Mouse (Mus musculus): Measurements from ENCODE around the gene Cxcr5. TPM values are rescaled to one million over a fixed set of nuclear protein-coding genes. Genes with fewer than 3 reads are reported as not detected.
A peak's percentile ranks its signal among the peaks of the same experiment; 100 is the strongest.

The Cxcr5 gene
- total RNA-seq (2014; rRNA removed; ENCODE audit: low replicate concordance) (not detected in 2 replicates), polyA plus RNA-seq (2015; fragmentation: Nextera tagmentation; extraction: Ambion mirVana) (not detected in 2 replicates)

- WGBS, result 56% methylated on average over 4 of the region's 4 CpGs
- no peak within 1 kb of the TSS for H3K4me2 ChIP-seq (ENCODE audit: low read depth, low read length)
- H3K9ac ChIP-seq (replicated peaks; ENCODE audit: low read depth, low read length), result no peak within 1 kb of the TSS
- no peaks in the 10 kb centered on the region for H3K9me3 ChIP-seq (replicated peaks; ENCODE audit: control insufficient read depth, low read length)
- no peaks in the 10 kb centered on the region for H3K36me3 ChIP-seq (replicated peaks; ENCODE audit: control insufficient read depth, insufficient read depth, low read length)
- no peak for ATAC-seq (ENCODE audit: insufficient read depth, low read depth)
- no peak for TF ChIP-seq CTCF (IDR thresholded peaks at IDR 0.05; ENCODE audit: low read depth)
- TF ChIP-seq EP300 (IDR thresholded peaks at IDR 0.05; ENCODE audit: low read depth), result no peak
- H3K4me3 ChIP-seq (ENCODE audit: low read depth, low read length), result no peak within 1 kb of the TSS
- H3K4me1 ChIP-seq (ENCODE audit: control insufficient read depth, insufficient read depth), result no peaks in the 10 kb centered on the region
- DNase-seq (ENCODE audit: low spot score), result no peak
- no peaks in the 10 kb centered on the region for H3K27me3 ChIP-seq (ENCODE audit: control insufficient read depth, insufficient read depth, low read length)
- H3K27ac ChIP-seq (ENCODE audit: low read depth), result no peak within 1 kb of the TSS
Measured at GRCm38 (mm10) chr9:44561597-44561996, at the start of gene Cxcr5. Gene Cxcr5 (minus strand): TSS chr9:44561877.

GRCm38 (mm10) chr9:44610371-44610770 is 48.7 kb upstream of the Cxcr5 start:
- Histone ChIP-seq H3K9ac (replicated peaks; ENCODE audit: low read depth, low read length) (no peak overlapping the region), H3K36me3 (replicated peaks; ENCODE audit: control insufficient read depth, insufficient read depth, low read length) (peaks cover 76% of the 10 kb centered on the region), H3K9me3 (replicated peaks; ENCODE audit: control insufficient read depth, low read length) (no peaks in the 10 kb centered on the region), H3K27ac (ENCODE audit: low read depth) (no peak overlapping the region), H3K4me3 (ENCODE audit: low read depth, low read length) (no peak overlapping the region), H3K27me3 (ENCODE audit: control insufficient read depth, insufficient read depth, low read length) (no peaks in the 10 kb centered on the region), H3K4me1 (ENCODE audit: control insufficient read depth, insufficient read depth) (peaks cover 19% of the 10 kb centered on the region), H3K4me2 (ENCODE audit: low read depth, low read length) (no peak overlapping the region)
- 94% methylated on average over 25 of the region's 25 CpGs for WGBS
- no peak for TF ChIP-seq EP300 (IDR thresholded peaks at IDR 0.05; ENCODE audit: low read depth)
- no peak for TF ChIP-seq CTCF (IDR thresholded peaks at IDR 0.05; ENCODE audit: low read depth)
- ATAC-seq (ENCODE audit: insufficient read depth, low read depth) (no peak), DNase-seq (ENCODE audit: low spot score) (no peak)

- Histone ChIP-seq H3K36me3 (replicated peaks; ENCODE audit: control insufficient read depth, insufficient read depth, low read length) (peaks cover 45% of the 10 kb centered on the region), H3K4me3 (ENCODE audit: low read depth, low read length) (peak overlapping the region; percentile 10; the same call in 1 of the 2 replicates)
- DNase-seq (ENCODE audit: low spot score), result no peak
Measured at GRCm38 (mm10) chr9:44607306-44607705, 45.6 kb upstream of the Cxcr5 start.

GRCm38 (mm10) chr9:44606646-44607045 is 45.0 kb upstream of the Cxcr5 start:
- Histone ChIP-seq H3K36me3 (replicated peaks; ENCODE audit: control insufficient read depth, insufficient read depth, low read length) (peaks cover 42% of the 10 kb centered on the region), H3K9ac (replicated peaks; ENCODE audit: low read depth, low read length) (no peak overlapping the region), H3K4me1 (ENCODE audit: control insufficient read depth, insufficient read depth) (peaks cover 24% of the 10 kb centered on the region), H3K4me3 (ENCODE audit: low read depth, low read length) (peak overlapping the region; percentile 99), H3K9me3 (replicated peaks; ENCODE audit: control insufficient read depth, low read length) (no peaks in the 10 kb centered on the region), H3K27ac (ENCODE audit: low read depth) (no peak overlapping the region), H3K27me3 (ENCODE audit: control insufficient read depth, insufficient read depth, low read length) (no peaks in the 10 kb centered on the region), H3K4me2 (ENCODE audit: low read depth, low read length) (peak overlapping the region; percentile 87)
- TF ChIP-seq CTCF (IDR thresholded peaks at IDR 0.05; ENCODE audit: low read depth), result no peak
- TF ChIP-seq EP300 (IDR thresholded peaks at IDR 0.05; ENCODE audit: low read depth), result no peak
- WGBS, result 33% methylated on average over 4 of the region's 4 CpGs
- no peak for ATAC-seq (ENCODE audit: insufficient read depth, low read depth)
- no peak for DNase-seq (ENCODE audit: low spot score)

More at GRCm38 (mm10) chr9:44607306-44607705, 45.6 kb upstream of the Cxcr5 start:
- no peak for ATAC-seq (ENCODE audit: insufficient read depth, low read depth)
- Histone ChIP-seq H3K9me3 (replicated peaks; ENCODE audit: control insufficient read depth, low read length) (no peaks in the 10 kb centered on the region), H3K4me1 (ENCODE audit: control insufficient read depth, insufficient read depth) (peaks cover 24% of the 10 kb centered on the region), H3K27me3 (ENCODE audit: control insufficient read depth, insufficient read depth, low read length) (no peaks in the 10 kb centered on the region), H3K27ac (ENCODE audit: low read depth) (no peak overlapping the region), H3K4me2 (ENCODE audit: low read depth, low read length) (peak overlapping the region; percentile 87), H3K9ac (replicated peaks; ENCODE audit: low read depth, low read length) (no peak overlapping the region)
- TF ChIP-seq CTCF (IDR thresholded peaks at IDR 0.05; ENCODE audit: low read depth) (no peak), EP300 (IDR thresholded peaks at IDR 0.05; ENCODE audit: low read depth) (no peak)
- WGBS, result 40% methylated on average over 4 of the region's 4 CpGs

- WGBS, result under 1% methylated on average over 13 of the region's 13 CpGs
- Histone ChIP-seq H3K27ac (ENCODE audit: low read depth) (peak overlapping the region; percentile 100), H3K9me3 (replicated peaks; ENCODE audit: control insufficient read depth, low read length) (no peaks in the 10 kb centered on the region), H3K9ac (replicated peaks; ENCODE audit: low read depth, low read length) (peak overlapping the region; percentile 100), H3K4me3 (ENCODE audit: low read depth, low read length) (peak overlapping the region; percentile 99), H3K36me3 (replicated peaks; ENCODE audit: control insufficient read depth, insufficient read depth, low read length) (peaks cover 36% of the 10 kb centered on the region), H3K4me1 (ENCODE audit: control insufficient read depth, insufficient read depth) (peaks cover 24% of the 10 kb centered on the region), H3K4me2 (ENCODE audit: low read depth, low read length) (peak overlapping the region; percentile 87), H3K27me3 (ENCODE audit: control insufficient read depth, insufficient read depth, low read length) (no peaks in the 10 kb centered on the region)
- no peak for ATAC-seq (ENCODE audit: insufficient read depth, low read depth)
- DNase-seq (ENCODE audit: low spot score), result peak; percentile 25
- TF ChIP-seq EP300 (IDR thresholded peaks at IDR 0.05; ENCODE audit: low read depth), result no peak
- no peak for TF ChIP-seq CTCF (IDR thresholded peaks at IDR 0.05; ENCODE audit: low read depth)
Measured at GRCm38 (mm10) chr9:44605616-44606165, 44.0 kb upstream of the Cxcr5 start.

Data from heart, postnatal 0 days (tissue).